Mouse (Mus musculus): ENCODE measurements around the gene Crygc.

GRCm38 (mm10) chr1:65075607-65076006 lies 2.1 kb upstream of the Crygc start:
- TF ChIP-seq CTCF (IDR thresholded peaks at IDR 0.05; ENCODE audit: insufficient read depth, low read depth, low read length) = no peak
- TF ChIP-seq POLR2A (IDR thresholded peaks at IDR 0.05; ENCODE audit: insufficient read depth, low read depth, low read length) = no peak
